8 mouse cellular contexts compared by ENCODE assay signal in the genomic region with DNA sequence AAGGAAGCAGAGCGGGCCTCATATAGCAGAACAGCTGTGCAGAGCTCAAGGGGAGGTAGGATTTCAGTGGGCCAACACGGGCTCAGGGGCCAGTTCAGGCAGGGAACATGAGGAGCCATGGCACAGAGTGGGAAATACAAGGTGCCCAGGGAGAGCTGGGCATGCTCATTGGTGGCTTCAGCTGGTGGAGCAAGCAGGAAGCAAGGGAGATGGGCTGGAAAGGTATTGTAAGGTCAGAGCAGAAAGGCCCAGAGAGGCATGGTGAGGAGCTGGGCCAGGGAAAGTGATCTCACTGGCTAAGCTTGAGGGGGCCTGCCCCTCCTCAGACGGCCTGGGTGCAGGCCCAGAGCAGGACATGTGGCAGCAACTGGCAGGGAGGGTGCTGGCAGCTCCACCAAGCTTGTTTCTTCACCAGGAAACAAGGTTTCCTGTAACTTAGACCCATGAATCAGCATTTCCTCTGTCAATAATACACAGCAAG.
A peak's percentile ranks its signal among the peaks of the same experiment; 100 is the strongest.
DNase-seq lines count a peak whose midpoint lies in the region; ATAC-seq and TF ChIP-seq lines count a peak whose summit lies in the region.

No protein-coding gene starts in this region.

- H3K4me2 ChIP-seq in liver, embryonic 11.5 days = no peak overlapping the region
- H3K4me2 ChIP-seq in intestine, postnatal 0 days (replicated peaks; ENCODE audit: low read depth) = no peak overlapping the region
- no peak overlapping the region; the same call in 1 of the 2 replicates for H3K4me2 ChIP-seq in liver, postnatal 0 days (ENCODE audit: low read depth, low read length)
- no peak overlapping the region for H3K4me2 ChIP-seq in hindbrain, embryonic 14.5 days (replicated peaks)
- no peak overlapping the region for H3K4me2 ChIP-seq in hindbrain, embryonic 13.5 days

- TF ChIP-seq EP300 in liver, postnatal 0 days (IDR thresholded peaks at IDR 0.05; ENCODE audit: low read depth) = 0 out of 2 replicates have a peak, but pooled peaks have one; percentile 32

- H3K9ac ChIP-seq in liver, embryonic 11.5 days (ENCODE audit: low read depth, low read length) = no peak overlapping the region
- no peak overlapping the region for H3K9ac ChIP-seq in intestine, postnatal 0 days (ENCODE audit: low read depth, low read length)
- no peak overlapping the region for H3K9ac ChIP-seq in liver, postnatal 0 days (replicated peaks)
- H3K9ac ChIP-seq in hindbrain, embryonic 14.5 days = no peak overlapping the region
- no peak overlapping the region for H3K9ac ChIP-seq in hindbrain, embryonic 13.5 days

- TF ChIP-seq CTCF in intestine, postnatal 0 days (IDR thresholded peaks at IDR 0.05; ENCODE audit: low read depth) = no peak
- TF ChIP-seq CTCF in liver, postnatal 0 days (IDR thresholded peaks at IDR 0.05; ENCODE audit: low read depth) = no peak

- H3K4me1 ChIP-seq in liver, embryonic 11.5 days (replicated peaks; ENCODE audit: control insufficient read depth, insufficient read depth, low read length) = no peaks in the 10 kb centered on the region
- peaks cover 7% of the 10 kb centered on the region; the same call in 1 of the 2 replicates for H3K4me1 ChIP-seq in intestine, postnatal 0 days (replicated peaks; ENCODE audit: control insufficient read depth, insufficient read depth, low read length)
- H3K4me1 ChIP-seq in liver, postnatal 0 days (ENCODE audit: insufficient read depth) = peaks cover 29% of the 10 kb centered on the region
- no peaks in the 10 kb centered on the region for H3K4me1 ChIP-seq in hindbrain, embryonic 14.5 days (replicated peaks; ENCODE audit: control insufficient read depth, insufficient read depth, low read length)
- H3K4me1 ChIP-seq in hindbrain, embryonic 13.5 days (replicated peaks) = no peaks in the 10 kb centered on the region

- no peak overlapping the region for H3K27ac ChIP-seq in liver, embryonic 11.5 days (ENCODE audit: low read depth, low read length)
- H3K27ac ChIP-seq in intestine, postnatal 0 days (ENCODE audit: low read depth, low read length) = no peak overlapping the region
- 0 out of 2 replicates have a peak overlapping the region, but pooled peaks have one; percentile 9 for H3K27ac ChIP-seq in liver, postnatal 0 days (ENCODE audit: low read depth)
- H3K27ac ChIP-seq in hindbrain, embryonic 14.5 days = no peak overlapping the region
- H3K27ac ChIP-seq in hindbrain, embryonic 13.5 days = no peak overlapping the region

- no peak overlapping the region for H3K4me3 ChIP-seq in liver, embryonic 11.5 days (ENCODE audit: low read depth, low read length)
- no peak overlapping the region for H3K4me3 ChIP-seq in intestine, postnatal 0 days (ENCODE audit: low read depth, low read length)
- no peak overlapping the region for H3K4me3 ChIP-seq in liver, postnatal 0 days (ENCODE audit: low read depth, low read length)
- no peak overlapping the region for H3K4me3 ChIP-seq in hindbrain, embryonic 14.5 days (replicated peaks; ENCODE audit: low read length)
- no peak overlapping the region for H3K4me3 ChIP-seq in hindbrain, embryonic 13.5 days

- 65% methylated on average over 3 of the region's 3 CpGs for WGBS in liver, embryonic 11.5 days
- WGBS in intestine, postnatal 0 days = 55% methylated on average over 3 of the region's 3 CpGs
- 50% methylated on average over 3 of the region's 3 CpGs for WGBS in liver, postnatal 0 days (ENCODE audit: insufficient replicate concordance)
- WGBS in hindbrain, embryonic 14.5 days = 75% methylated on average over 3 of the region's 3 CpGs
- WGBS in hindbrain, embryonic 13.5 days = 87% methylated on average over 3 of the region's 3 CpGs

- no peaks in the 10 kb centered on the region for H3K36me3 ChIP-seq in liver, embryonic 11.5 days (ENCODE audit: control insufficient read depth, insufficient read depth, low read length)
- H3K36me3 ChIP-seq in intestine, postnatal 0 days (ENCODE audit: control insufficient read depth, insufficient read depth) = no peaks in the 10 kb centered on the region
- no peaks in the 10 kb centered on the region for H3K36me3 ChIP-seq in liver, postnatal 0 days (replicated peaks; ENCODE audit: insufficient read depth, low read length)
- no peaks in the 10 kb centered on the region for H3K36me3 ChIP-seq in hindbrain, embryonic 14.5 days (replicated peaks; ENCODE audit: control insufficient read depth, insufficient read depth)
- H3K36me3 ChIP-seq in hindbrain, embryonic 13.5 days = no peaks in the 10 kb centered on the region

- no peaks in the 10 kb centered on the region for H3K9me3 ChIP-seq in liver, embryonic 11.5 days (ENCODE audit: control insufficient read depth, low read length)
- H3K9me3 ChIP-seq in intestine, postnatal 0 days (ENCODE audit: control insufficient read depth) = no peaks in the 10 kb centered on the region
- H3K9me3 ChIP-seq in liver, postnatal 0 days (ENCODE audit: low read length) = no peaks in the 10 kb centered on the region
- H3K9me3 ChIP-seq in hindbrain, embryonic 14.5 days (ENCODE audit: control insufficient read depth, low read length) = no peaks in the 10 kb centered on the region
- no peaks in the 10 kb centered on the region for H3K9me3 ChIP-seq in hindbrain, embryonic 13.5 days

- DNase-seq in liver = peak; percentile 11
- DNase-seq in liver, embryonic 11.5 days (ENCODE audit: low spot score) = no peak
- peak; percentile 82 to 92 for DNase-seq in gastrocnemius, adult 8-10 months (ENCODE audit: low spot score in 2 of 2)
- no peak for DNase-seq in liver, postnatal 0 days
- peak; percentile 63 for DNase-seq in thymus, postnatal 14 days
- DNase-seq in hindbrain, embryonic 14.5 days (ENCODE audit: low spot score) = no peak

- no peak for ATAC-seq in liver, embryonic 11.5 days (replicated peaks; ENCODE audit: low FRiP score)
- ATAC-seq in intestine, postnatal 0 days = peak; percentile 41; the same call in 1 of the 2 replicates
- peak; percentile 59 for ATAC-seq in liver, postnatal 0 days
- ATAC-seq in hindbrain, embryonic 14.5 days (ENCODE audit: low FRiP score) = no peak
- no peak for ATAC-seq in hindbrain, embryonic 13.5 days (ENCODE audit: low FRiP score)

- no peaks in the 10 kb centered on the region for H3K27me3 ChIP-seq in liver, embryonic 11.5 days (replicated peaks; ENCODE audit: control insufficient read depth, insufficient read depth, low read length)
- H3K27me3 ChIP-seq in intestine, postnatal 0 days (replicated peaks; ENCODE audit: control insufficient read depth, insufficient read depth, low read length) = no peaks in the 10 kb centered on the region
- no peaks in the 10 kb centered on the region for H3K27me3 ChIP-seq in liver, postnatal 0 days (ENCODE audit: insufficient read depth, low read length)
- H3K27me3 ChIP-seq in hindbrain, embryonic 14.5 days (ENCODE audit: control insufficient read depth, insufficient read depth, low read length) = no peaks in the 10 kb centered on the region
- H3K27me3 ChIP-seq in hindbrain, embryonic 13.5 days = no peaks in the 10 kb centered on the region

Comparison
In these comparisons a context has a peak if more than half of its experiments do, and no peak if none do; other contexts are left out.
1. DNase-seq: peak in liver (single experiment), gastrocnemius, adult 8-10 months (2 of 2) and thymus, postnatal 14 days (single experiment); none in liver, embryonic 11.5 days (single experiment), liver, postnatal 0 days (single experiment) and hindbrain, embryonic 14.5 days (single experiment).
2. ATAC-seq: peak in intestine, postnatal 0 days (single experiment) and liver, postnatal 0 days (single experiment); none in liver, embryonic 11.5 days (single experiment), hindbrain, embryonic 14.5 days (single experiment) and hindbrain, embryonic 13.5 days (single experiment).